In the genomic region with DNA sequence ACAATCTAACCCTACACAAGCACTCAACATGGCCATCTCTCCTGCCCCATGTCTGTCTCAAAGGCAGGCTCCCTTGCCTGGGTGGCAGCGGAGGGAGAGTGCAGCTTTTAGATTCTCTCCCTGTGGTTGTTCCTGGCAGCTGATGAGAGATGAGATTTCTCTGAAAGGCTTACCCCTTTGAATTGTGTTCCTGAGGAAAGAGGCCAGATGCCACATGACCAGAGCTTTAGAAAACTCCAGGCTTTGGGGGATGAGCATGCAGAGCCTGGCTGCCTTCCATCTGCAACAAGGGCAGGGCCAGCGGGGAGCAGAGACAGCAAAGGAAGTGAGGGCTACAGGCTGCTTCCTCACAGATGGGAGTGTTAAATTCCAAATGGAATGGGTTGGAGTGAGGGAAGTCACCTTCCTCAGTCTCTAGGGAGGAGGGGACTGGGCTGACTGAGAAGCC, we compare ENCODE assay signal across 9 mouse cellular contexts. TPM values are rescaled to one million over a fixed set of nuclear protein-coding genes. Genes with fewer than 3 reads are reported as not detected.
DNase-seq lines count a peak whose midpoint lies in the region; ATAC-seq and TF ChIP-seq lines count a peak whose summit lies in the region.
"Had no signal": no experiment of that assay in that cellular context is flagged by ENCODE, and none has a peak within 500 bp of the region (broad histone marks: within the 10 kb centered on the region; RNA-seq: fewer than 3 reads in every experiment).

No protein-coding gene starts in this region.

- no peak overlapping the region for H3K4me3 ChIP-seq in lung, embryonic 15.5 days
- no peak overlapping the region for H3K4me3 ChIP-seq in lung, adult 2 months (replicated peaks; ENCODE audit: extremely low read depth, low read depth, low read length)
- no peak overlapping the region for H3K4me3 ChIP-seq in heart, embryonic 16.5 days (ENCODE audit: low read length)

- H3K27ac ChIP-seq in lung, embryonic 15.5 days: peak overlapping the region; percentile 37
- H3K27ac ChIP-seq in heart, embryonic 16.5 days (ENCODE audit: low read length): peak overlapping the region; percentile 43; the same call in 1 of the 2 replicates

- DNase-seq in lung, adult 2 months: no peak
- DNase-seq in cerebellum, postnatal 14 days: peak; percentile 90 to 92
- DNase-seq in layer of hippocampus, postnatal 36 days: peak; percentile 69 to 71
- peak; percentile 56 for DNase-seq in right cerebral cortex, adult 2 months (ENCODE audit: low spot score in 2 of 2)
- DNase-seq in urinary bladder, adult 18-20 months (ENCODE audit: low spot score in 2 of 2): no peak

- H3K9ac ChIP-seq in lung, embryonic 15.5 days: no peak overlapping the region
- H3K9ac ChIP-seq in heart, embryonic 16.5 days (ENCODE audit: low read length): no peak overlapping the region

- no peak for TF ChIP-seq CTCF in lung, adult 2 months (IDR thresholded peaks at IDR 0.05; ENCODE audit: insufficient read depth, low read length)

- TF ChIP-seq POLR2A in lung, adult 2 months (IDR thresholded peaks at IDR 0.05; ENCODE audit: borderline replicate concordance, extremely low read depth, low read depth, low read length): no peak

- ATAC-seq in lung, embryonic 15.5 days (ENCODE audit: borderline replicate concordance, extremely low read depth, low FRiP score, low TSS enrichment): peak; percentile 69; the same call in 1 of the 2 replicates
- peak; percentile 86 for ATAC-seq in heart, embryonic 16.5 days (replicated peaks; ENCODE audit: extremely low read depth, insufficient read depth, low FRiP score)
- no peak for ATAC-seq in inflammation-experienced regulatory T-cells, adult 6 months

- no peak overlapping the region for H3K4me2 ChIP-seq in lung, embryonic 15.5 days
- H3K4me2 ChIP-seq in heart, embryonic 16.5 days (ENCODE audit: low read depth, low read length): no peak overlapping the region

- no peaks in the 10 kb centered on the region for H3K36me3 ChIP-seq in lung, embryonic 15.5 days
- no peaks in the 10 kb centered on the region for H3K36me3 ChIP-seq in heart, embryonic 16.5 days (ENCODE audit: control insufficient read depth, insufficient read depth)

- WGBS in lung, embryonic 15.5 days: 26% methylated on average over 2 of the region's 2 CpGs
- WGBS in lung, adult 2 months: 32% methylated on average over 2 of the region's 2 CpGs
- WGBS in heart, embryonic 16.5 days: 19% methylated on average over 2 of the region's 2 CpGs

- no peaks in the 10 kb centered on the region for H3K27me3 ChIP-seq in lung, embryonic 15.5 days
- H3K27me3 ChIP-seq in heart, embryonic 16.5 days (ENCODE audit: control insufficient read depth, insufficient read depth, low read length): no peaks in the 10 kb centered on the region

- H3K9me3 ChIP-seq in lung, embryonic 15.5 days: no peaks in the 10 kb centered on the region
- no peaks in the 10 kb centered on the region for H3K9me3 ChIP-seq in heart, embryonic 16.5 days (replicated peaks; ENCODE audit: control insufficient read depth, low read length)

- peaks cover 14% of the 10 kb centered on the region for H3K4me1 ChIP-seq in lung, embryonic 15.5 days
- no peaks in the 10 kb centered on the region for H3K4me1 ChIP-seq in lung, adult 2 months (ENCODE audit: control insufficient read depth, insufficient read depth, low read length)
- H3K4me1 ChIP-seq in heart, embryonic 16.5 days (ENCODE audit: control insufficient read depth, insufficient read depth, low read length): peaks cover 6% of the 10 kb centered on the region

RNA-seq across cellular contexts. Expression of gene Rbfox1, which starts 26.7 kb away (rescaled TPM):
- polyA plus RNA-seq in lung, embryonic 15.5 days (2015; fragmentation: Nextera tagmentation; extraction: Ambion mirVana): 1.8 and 2.2 TPM in 2 replicates
- 2.3 and 4.0 TPM in 2 replicates for polyA plus RNA-seq in lung, adult 2 months (2012; rRNA removed)
- polyA plus RNA-seq in heart, embryonic 16.5 days (2015; fragmentation: Nextera tagmentation; extraction: Ambion mirVana): 5.9 and 6.1 TPM in 2 replicates
- 100 to 1,000 TPM; 410 to 420 TPM for total RNA-seq in layer of hippocampus, postnatal 36 days (2021)
- polyA plus RNA-seq in inflammation-experienced regulatory T-cells, adult 6 months (2017; shearing (Covaris generic)): not detected
- total RNA-seq: MEL had no signal

Comparison
In these comparisons a context has a peak if more than half of its experiments do, and no peak if none do; other contexts are left out.
1. DNase-seq: peak in cerebellum, postnatal 14 days (2 of 2), layer of hippocampus, postnatal 36 days (2 of 2) and right cerebral cortex, adult 2 months (2 of 2); none in lung, adult 2 months (single experiment) and urinary bladder, adult 18-20 months (0 of 2).